Mouse (Mus musculus): ENCODE measurements around the gene Prss8. TPM values are rescaled to one million over a fixed set of nuclear protein-coding genes. Genes with fewer than 3 reads are reported as not detected.
A peak's percentile ranks its signal among the peaks of the same experiment; 100 is the strongest.
"Not testable (repeated sequence)": the region's sequence is repeated elsewhere in the genome, so short reads cannot be mapped to it uniquely, and the experiment has no call there.

Prss8 gene
- polyA plus RNA-seq, 1 experiment from 2014 or later, result 101 TPM

DNA sequence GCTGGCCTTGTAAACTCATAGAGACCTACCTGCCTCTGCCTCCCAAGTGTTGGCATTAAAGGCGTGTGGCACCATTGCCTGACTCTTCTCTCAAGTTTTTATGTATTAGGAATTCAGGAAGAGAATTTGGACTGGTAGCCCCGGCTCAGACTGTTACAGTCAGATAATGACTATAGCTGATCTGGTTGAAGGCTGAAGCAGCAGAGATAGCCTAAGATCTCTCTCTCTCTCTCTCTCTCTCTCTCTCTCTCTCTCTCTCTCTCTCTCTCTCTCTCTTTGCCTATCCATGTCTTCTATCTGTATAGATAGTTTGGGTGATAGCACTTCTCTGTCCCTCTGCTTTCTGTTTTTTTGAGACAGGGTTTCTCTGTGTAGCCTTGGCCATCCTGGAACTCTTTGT lies 28.1 kb downstream of the Prss8 start:
- ATAC-seq (ENCODE audit: low read depth), result no peak
- WGBS, result 68% methylated on average over 2 of the region's 2 CpGs
- Histone ChIP-seq H3K9me3 (ENCODE audit: control insufficient read depth, low read length) (no peaks in the 10 kb centered on the region), H3K4me1 (replicated peaks; ENCODE audit: control insufficient read depth, insufficient read depth, low read length) (peaks cover 9% of the 10 kb centered on the region), H3K9ac (ENCODE audit: low read length) (no peak overlapping the region), H3K4me2 (ENCODE audit: low read depth, low read length) (no peak overlapping the region), H3K27me3 (ENCODE audit: control insufficient read depth, insufficient read depth, low read depth, low read length) (no peaks in the 10 kb centered on the region), H3K27ac (ENCODE audit: low read length) (no peak overlapping the region), H3K36me3 (ENCODE audit: control insufficient read depth, insufficient read depth, low read length) (peaks cover 16% of the 10 kb centered on the region; the same call in 1 of the 2 replicates), H3K4me3 (ENCODE audit: low read length) (no peak overlapping the region)

DNA sequence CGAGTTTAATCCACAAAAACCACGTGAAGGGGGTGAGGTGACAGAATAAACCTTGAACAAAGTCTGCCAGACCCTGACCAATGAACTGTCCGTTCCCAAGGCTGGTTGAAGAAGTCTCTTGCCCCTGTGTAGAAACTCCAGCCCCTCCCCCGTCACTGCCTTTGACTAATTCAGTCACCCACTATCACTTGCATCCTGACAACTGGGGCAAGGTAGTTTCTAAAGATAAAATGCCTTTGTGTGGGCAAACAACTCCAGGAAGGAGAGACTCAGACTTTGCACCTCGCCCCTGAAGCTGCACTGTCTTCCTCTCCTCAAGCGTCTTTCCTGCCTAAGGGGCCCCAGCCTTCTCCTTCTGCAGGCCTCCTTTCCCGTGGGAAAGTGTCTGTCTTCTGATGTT lies 29.9 kb downstream of the Prss8 start:
- no peak overlapping the region for H3K4me2 ChIP-seq (ENCODE audit: low read depth, low read length)
- no peak overlapping the region for H3K4me3 ChIP-seq (ENCODE audit: low read length)
- no peaks in the 10 kb centered on the region for H3K36me3 ChIP-seq (ENCODE audit: control insufficient read depth, insufficient read depth, low read length)
- no peak for ATAC-seq (ENCODE audit: low read depth)
- H3K27ac ChIP-seq (ENCODE audit: low read length), result no peak overlapping the region
- peaks cover 5% of the 10 kb centered on the region for H3K4me1 ChIP-seq (replicated peaks; ENCODE audit: control insufficient read depth, insufficient read depth, low read length)
- H3K27me3 ChIP-seq (ENCODE audit: control insufficient read depth, insufficient read depth, low read depth, low read length), result no peaks in the 10 kb centered on the region
- no peaks in the 10 kb centered on the region for H3K9me3 ChIP-seq (ENCODE audit: control insufficient read depth, low read length)
- 19% methylated on average over 7 of the region's 7 CpGs for WGBS
- no peak overlapping the region for H3K9ac ChIP-seq (ENCODE audit: low read length)

DNA sequence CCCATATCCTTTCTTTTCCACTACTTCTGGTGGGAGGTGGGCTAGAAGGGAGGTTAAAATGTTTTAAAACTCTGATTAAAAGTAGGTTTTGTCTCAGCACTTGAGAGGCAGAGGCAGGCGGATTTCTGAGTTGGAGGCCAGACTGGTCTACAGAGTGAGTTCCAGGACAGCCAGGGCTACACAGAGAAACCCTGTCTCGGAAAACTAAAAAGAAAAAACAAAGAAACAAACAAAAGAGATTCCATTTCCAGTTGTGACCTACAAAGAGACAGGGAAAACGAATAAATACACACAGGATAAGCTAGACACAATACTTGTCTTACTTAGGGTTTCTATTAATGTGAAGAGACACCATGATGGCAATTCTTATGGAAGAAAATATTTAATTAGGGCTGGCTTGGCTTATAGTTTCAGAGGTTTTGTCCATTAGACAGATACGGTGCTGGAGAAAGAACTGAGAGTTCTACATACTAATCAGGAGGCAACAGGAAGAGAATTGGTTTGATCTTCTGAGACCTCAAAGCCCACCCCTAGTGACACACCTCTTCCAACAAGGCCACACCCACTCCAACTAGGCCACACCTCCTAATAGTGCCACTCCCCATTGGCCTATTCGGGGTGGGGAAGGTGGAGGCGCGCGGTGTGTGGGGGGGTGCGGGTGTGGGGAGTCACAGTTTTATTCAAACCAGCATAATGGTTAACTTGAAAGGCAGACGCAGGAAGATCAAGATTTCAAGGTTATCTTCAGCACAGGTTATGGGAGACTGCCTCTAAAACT lies 31.5 kb downstream of the Prss8 start:
- Histone ChIP-seq H3K27me3 (ENCODE audit: control insufficient read depth, insufficient read depth, low read depth, low read length) (no peaks in the 10 kb centered on the region), H3K9ac (ENCODE audit: low read length) (no peak overlapping the region), H3K9me3 (ENCODE audit: control insufficient read depth, low read length) (no peaks in the 10 kb centered on the region), H3K4me3 (ENCODE audit: low read length) (no peak overlapping the region), H3K4me2 (ENCODE audit: low read depth, low read length) (no peak overlapping the region), H3K4me1 (replicated peaks; ENCODE audit: control insufficient read depth, insufficient read depth, low read length) (peaks cover 8% of the 10 kb centered on the region), H3K27ac (ENCODE audit: low read length) (no peak overlapping the region), H3K36me3 (ENCODE audit: control insufficient read depth, insufficient read depth, low read length) (no peaks in the 10 kb centered on the region)
- 34% methylated on average over 10 of the region's 10 CpGs for WGBS
- no peak for ATAC-seq (ENCODE audit: low read depth)

DNA sequence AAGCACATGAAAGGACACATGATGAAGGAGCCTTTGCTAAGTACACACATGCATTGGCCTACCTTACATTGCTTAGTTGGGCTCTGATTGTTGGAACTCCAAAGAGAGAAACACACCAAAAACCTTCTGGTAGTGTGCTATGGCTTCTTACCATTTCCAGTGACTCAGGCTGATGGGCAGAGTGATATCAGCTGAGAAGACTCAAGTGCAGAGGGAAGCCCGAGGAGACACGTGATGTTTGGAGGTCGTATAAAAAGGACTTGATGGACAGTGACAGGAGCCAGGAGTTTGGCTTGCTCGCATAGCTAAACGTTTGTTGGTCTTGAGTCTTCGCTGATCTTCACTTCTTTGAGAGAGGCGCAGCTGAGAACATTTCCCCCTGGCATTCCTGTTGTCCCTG lies 32.4 kb downstream of the Prss8 start:
- Histone ChIP-seq H3K27me3 (ENCODE audit: control insufficient read depth, insufficient read depth, low read depth, low read length) (no peaks in the 10 kb centered on the region), H3K36me3 (ENCODE audit: control insufficient read depth, insufficient read depth, low read length) (no peaks in the 10 kb centered on the region), H3K9ac (ENCODE audit: low read length) (no peak overlapping the region), H3K27ac (ENCODE audit: low read length) (no peak overlapping the region), H3K4me1 (replicated peaks; ENCODE audit: control insufficient read depth, insufficient read depth, low read length) (peaks cover 8% of the 10 kb centered on the region), H3K9me3 (ENCODE audit: control insufficient read depth, low read length) (no peaks in the 10 kb centered on the region), H3K4me2 (ENCODE audit: low read depth, low read length) (no peak overlapping the region), H3K4me3 (ENCODE audit: low read length) (no peak overlapping the region)
- ATAC-seq (ENCODE audit: low read depth), result no peak
- WGBS, result 81% methylated on average over 7 of the region's 7 CpGs

DNA sequence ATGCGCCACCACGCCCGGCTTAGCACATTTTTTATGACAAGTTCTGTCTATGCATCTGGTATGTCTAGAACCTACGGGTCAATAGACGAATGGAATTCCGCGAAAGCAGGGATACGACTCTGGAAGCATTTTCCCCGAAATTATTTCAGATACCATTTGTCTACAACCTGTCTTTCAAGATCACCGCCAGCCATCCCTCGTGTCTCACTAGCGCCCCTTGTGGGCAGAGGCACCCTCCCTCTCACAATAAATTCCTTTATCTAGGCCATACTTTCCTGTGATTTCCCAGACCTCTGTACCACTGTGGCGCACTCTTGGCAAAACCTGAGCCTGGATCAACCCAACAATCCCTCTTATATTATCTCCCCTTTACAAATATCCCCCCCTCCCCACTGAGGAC lies 33.5 kb downstream of the Prss8 start:
- no peaks in the 10 kb centered on the region; the same call in 1 of the 2 replicates for H3K36me3 ChIP-seq (ENCODE audit: control insufficient read depth, insufficient read depth, low read length)
- no peak overlapping the region for H3K4me3 ChIP-seq (ENCODE audit: low read length)
- no peak overlapping the region for H3K4me2 ChIP-seq (ENCODE audit: low read depth, low read length)
- H3K27ac ChIP-seq (ENCODE audit: low read length), result no peak overlapping the region
- no peak for ATAC-seq (ENCODE audit: low read depth)
- no peaks in the 10 kb centered on the region for H3K27me3 ChIP-seq (ENCODE audit: control insufficient read depth, insufficient read depth, low read depth, low read length)
- peaks cover 8% of the 10 kb centered on the region for H3K4me1 ChIP-seq (replicated peaks; ENCODE audit: control insufficient read depth, insufficient read depth, low read length)
- H3K9ac ChIP-seq (ENCODE audit: low read length), result no peak overlapping the region
- H3K9me3 ChIP-seq (ENCODE audit: control insufficient read depth, low read length), result no peaks in the 10 kb centered on the region
- 61% methylated on average over 13 of the region's 13 CpGs for WGBS

DNA sequence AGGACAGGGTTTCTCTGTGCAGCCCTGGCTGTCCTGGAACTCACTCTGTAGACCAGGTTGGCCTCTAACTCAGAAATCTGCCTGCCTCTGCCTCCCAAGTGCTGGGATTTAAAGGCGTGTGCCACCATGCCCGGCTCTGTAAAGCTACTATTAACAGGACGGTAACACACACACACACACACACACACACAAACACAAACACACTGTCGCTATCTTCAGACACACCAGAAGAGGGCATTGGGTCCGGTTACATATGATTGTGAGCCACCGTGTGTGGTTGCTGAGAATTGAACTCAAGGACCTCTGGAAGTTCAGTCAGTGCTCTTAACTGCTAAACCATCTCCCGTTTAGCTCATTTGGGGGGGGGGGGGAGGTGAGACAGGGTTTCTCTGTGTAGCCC lies 34.0 kb downstream of the Prss8 start:
- not testable (repeated sequence) for H3K4me1 ChIP-seq (replicated peaks; ENCODE audit: control insufficient read depth, insufficient read depth, low read length); H3K9me3 ChIP-seq (ENCODE audit: control insufficient read depth, low read length); H3K27me3 ChIP-seq (ENCODE audit: control insufficient read depth, insufficient read depth, low read depth, low read length); H3K36me3 ChIP-seq (ENCODE audit: control insufficient read depth, insufficient read depth, low read length); H3K27ac ChIP-seq (ENCODE audit: low read length)
- Histone ChIP-seq H3K4me3 (ENCODE audit: low read length) (peak overlapping the region; percentile 61; the same call in 1 of the 2 replicates), H3K4me2 (ENCODE audit: low read depth, low read length) (peak overlapping the region; percentile 92; the same call in 1 of the 2 replicates), H3K9ac (ENCODE audit: low read length) (peak overlapping the region; percentile 36; the same call in 1 of the 2 replicates)
- ATAC-seq (ENCODE audit: low read depth), result peak; percentile 10; the same call in 1 of the 2 replicates
- WGBS, result 68% methylated on average over 7 of the region's 7 CpGs

DNA sequence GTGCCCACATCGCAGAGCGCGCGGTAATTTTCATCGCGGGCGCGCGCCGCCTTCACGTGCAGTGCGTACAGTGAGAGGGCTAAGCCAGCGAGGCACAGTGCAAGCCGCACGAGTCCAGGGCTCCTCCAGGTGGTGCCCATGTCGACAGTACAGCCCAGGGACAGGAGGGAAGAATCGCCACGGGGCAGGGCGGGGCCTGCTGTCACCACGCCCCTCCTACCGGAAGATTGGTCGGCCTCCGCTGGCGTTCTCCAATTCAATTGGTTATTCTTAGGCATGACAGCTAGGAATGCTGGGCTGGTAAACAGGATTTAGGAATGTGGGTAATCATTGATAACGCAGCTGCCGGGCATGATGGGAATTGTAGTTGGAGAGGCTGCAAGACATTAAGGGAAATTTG lies 34.5 kb downstream of the Prss8 start, which contains the start of the genes Gm21974 and Vkorc1:
Gene Gm21974 (minus strand): TSS at position 13 of the 400 bp plus-strand sequence.
Gene Vkorc1 (minus strand): TSS at position 176 of the 400 bp plus-strand sequence.
- Histone ChIP-seq H3K27me3 (ENCODE audit: control insufficient read depth, insufficient read depth, low read depth, low read length) (no peaks in the 10 kb centered on the region), H3K4me2 (ENCODE audit: low read depth, low read length) (peak within 1 kb of the TSS; percentile 92), H3K9ac (ENCODE audit: low read length) (peak within 1 kb of the TSS; percentile 69), H3K4me1 (replicated peaks; ENCODE audit: control insufficient read depth, insufficient read depth, low read length) (peaks cover 8% of the 10 kb centered on the region), H3K4me3 (ENCODE audit: low read length) (peak within 1 kb of the TSS; percentile 61), H3K27ac (ENCODE audit: low read length) (peak within 1 kb of the TSS; percentile 79), H3K9me3 (ENCODE audit: control insufficient read depth, low read length) (no peaks in the 10 kb centered on the region), H3K36me3 (ENCODE audit: control insufficient read depth, insufficient read depth, low read length) (no peaks in the 10 kb centered on the region; the same call in 1 of the 2 replicates)
- peak; percentile 99 for ATAC-seq (ENCODE audit: low read depth)
- under 1% methylated on average over 26 of the region's 26 CpGs for WGBS

DNA sequence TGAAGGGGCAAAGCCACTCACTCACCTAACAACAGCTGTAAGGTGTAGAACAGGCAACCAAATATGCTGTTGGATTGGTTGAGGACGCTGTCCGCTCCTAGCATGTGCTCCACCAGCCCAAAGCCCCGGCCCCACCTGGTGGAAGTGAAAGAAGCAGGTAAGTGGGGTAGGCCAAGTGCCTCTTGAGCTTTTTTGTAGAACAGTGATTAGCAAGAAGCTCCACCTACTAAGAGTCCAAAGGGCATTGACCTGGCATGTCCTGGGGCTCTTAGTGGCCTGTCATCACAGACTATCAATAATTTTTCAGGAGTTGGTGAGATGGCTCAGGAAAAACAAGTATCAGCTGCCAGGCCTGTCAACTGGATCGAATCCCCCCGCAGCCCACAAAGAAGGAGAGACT lies 35.4 kb downstream of the Prss8 start:
- H3K27ac ChIP-seq (ENCODE audit: low read length), result no peak overlapping the region; the same call in 1 of the 2 replicates
- H3K4me2 ChIP-seq (ENCODE audit: low read depth, low read length), result peak overlapping the region; percentile 92
- no peaks in the 10 kb centered on the region for H3K9me3 ChIP-seq (ENCODE audit: control insufficient read depth, low read length)
- peaks cover 3% of the 10 kb centered on the region; the same call in 1 of the 2 replicates for H3K36me3 ChIP-seq (ENCODE audit: control insufficient read depth, insufficient read depth, low read length)
- no peak for ATAC-seq (ENCODE audit: low read depth)
- H3K9ac ChIP-seq (ENCODE audit: low read length), result peak overlapping the region; percentile 69
- H3K4me1 ChIP-seq (replicated peaks; ENCODE audit: control insufficient read depth, insufficient read depth, low read length), result peaks cover 8% of the 10 kb centered on the region
- WGBS, result 53% methylated on average over 5 of the region's 5 CpGs
- H3K27me3 ChIP-seq (ENCODE audit: control insufficient read depth, insufficient read depth, low read depth, low read length), result no peaks in the 10 kb centered on the region
- H3K4me3 ChIP-seq (ENCODE audit: low read length), result peak overlapping the region; percentile 61

DNA sequence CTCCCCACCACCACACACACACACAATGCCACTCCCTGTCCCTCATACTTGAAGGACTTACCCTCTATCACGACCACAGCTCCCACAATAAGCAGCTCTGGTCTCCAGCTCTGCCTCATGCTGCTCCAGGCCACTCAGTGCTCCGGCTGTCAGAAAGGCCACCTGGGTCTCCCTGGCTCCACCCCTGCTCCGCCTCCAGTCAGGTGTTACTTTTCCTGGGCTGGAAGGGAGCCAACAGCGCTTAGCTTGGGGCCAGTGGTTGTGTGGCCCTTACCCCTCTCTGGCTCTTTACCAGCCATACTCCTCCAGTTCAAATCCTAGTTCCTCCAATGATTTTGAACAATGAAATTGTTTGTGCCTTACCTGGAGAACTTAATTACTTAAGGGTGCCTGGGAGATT lies 39.1 kb downstream of the Prss8 start, which contains the start of gene Prss53:
Gene Prss53 (minus strand): TSS at position 173 of the 400 bp plus-strand sequence.
- 17% methylated on average over 4 of the region's 4 CpGs for whole genome bisulfite sequencing
- Histone ChIP-seq H3K27ac (ENCODE audit: low read length) (no peak within 1 kb of the TSS), H3K4me2 (ENCODE audit: low read depth, low read length) (no peak within 1 kb of the TSS), H3K4me1 (replicated peaks; ENCODE audit: control insufficient read depth, insufficient read depth, low read length) (peaks cover 8% of the 10 kb centered on the region), H3K27me3 (ENCODE audit: control insufficient read depth, insufficient read depth, low read depth, low read length) (no peaks in the 10 kb centered on the region), H3K9me3 (ENCODE audit: control insufficient read depth, low read length) (no peaks in the 10 kb centered on the region), H3K36me3 (ENCODE audit: control insufficient read depth, insufficient read depth, low read length) (peaks cover 28% of the 10 kb centered on the region), H3K4me3 (ENCODE audit: low read length) (no peak within 1 kb of the TSS), H3K9ac (ENCODE audit: low read length) (no peak within 1 kb of the TSS)
- no peak for ATAC-seq (ENCODE audit: low read depth)

All from lung, embryonic 16.5 days (tissue).